Mouse (Mus musculus) CH12.LX (cell line): Measurements from ENCODE around the gene Pdia3. TPM values are rescaled to one million over a fixed set of nuclear protein-coding genes. Genes with fewer than 3 reads are reported as not detected.

Experiments
- DNase-seq: peaks from one replicate; pipeline ENCODE4 v3.0.0-alpha.2; 2013; ENCODE audit errors: extremely low read depth
- H3K27ac ChIP-seq: 2 replicates; pipeline ENCODE4 v1.5.1; 2012; ENCODE audit warnings: low read depth, mild to moderate bottlenecking, control low read depth, moderate library complexity; ENCODE audit not compliant: insufficient read depth
- H3K27me3 ChIP-seq: replicated peaks from 2 replicates; pipeline ENCODE3; 2012; ENCODE audit warnings: inconsistent platforms
- H3K36me3 ChIP-seq, 2 experiments: replicated peaks in 1 of 2; 2 replicates each; pipeline versions ENCODE3 to v1.6.1; 2012; ENCODE audit warnings: inconsistent platforms in 1 of 2, low read length in 1 of 2, mild to moderate bottlenecking in 1 of 2, mixed read lengths in 1 of 2, moderate library complexity in 1 of 2; ENCODE audit not compliant: control insufficient read depth in 1 of 2, insufficient read depth in 1 of 2
- H3K4me1 ChIP-seq, 2 experiments: 2 replicates each; pipeline ENCODE4 v1.6.1; 2012; ENCODE audit warnings: inconsistent platforms in 1 of 2, moderate library complexity in 1 of 2; ENCODE audit not compliant: insufficient read depth in 2 of 2, control insufficient read depth in 1 of 2
- H3K4me2 ChIP-seq: 2 replicates; pipeline ENCODE4 v1.6.1; 2012; ENCODE audit warnings: low read depth, mild to moderate bottlenecking, control low read depth; ENCODE audit not compliant: poor library complexity, insufficient read depth, severe bottlenecking
- H3K4me3 ChIP-seq, 3 experiments: fragments of 150-350 bp in 1 of 3; sonication (generic) in 1 of 3; replicated peaks in 1 of 3; 2 replicates each; pipeline versions ENCODE3 to v1.5.1; 2011 to 2012; ENCODE audit warnings: low read depth in 2 of 3, low read length in 2 of 3, mild to moderate bottlenecking in 2 of 3, moderate library complexity in 2 of 3, control low read depth in 1 of 3, improper control_type of control experiment in 1 of 3, inconsistent platforms in 1 of 3, mixed read lengths in 1 of 3; ENCODE audit not compliant: poor library complexity in 1 of 3
- H3K79me2 ChIP-seq: replicated peaks from 2 replicates; pipeline ENCODE4 v1.6.1; 2012; ENCODE audit warnings: mild to moderate bottlenecking, moderate library complexity; ENCODE audit not compliant: control insufficient read depth, poor library complexity, insufficient read depth, severe bottlenecking; ENCODE audit errors: extremely low read depth
- H3K9ac ChIP-seq: 2 replicates; pipeline ENCODE4 v1.6.1; 2012; ENCODE audit warnings: low read depth, mild to moderate bottlenecking, control low read depth, moderate library complexity; ENCODE audit not compliant: insufficient read depth
- H3K9me3 ChIP-seq: replicated peaks from 2 replicates; pipeline ENCODE3; 2012; ENCODE audit warnings: low read length, inconsistent platforms, mixed read lengths
- BHLHE40 ChIP-seq: IDR thresholded peaks from 2 replicates; pipeline ENCODE4 v1.6.1; 2011; ENCODE audit warnings: mild to moderate bottlenecking, low read depth, low read length, improper control_type of control experiment
- CHD1 ChIP-seq: IDR thresholded peaks from 2 replicates; pipeline ENCODE4 v1.6.1; 2012; ENCODE audit warnings: low read depth, low read length, improper control_type of control experiment, inconsistent platforms
- CHD2 ChIP-seq: IDR thresholded peaks from 2 replicates; pipeline ENCODE4 v1.6.1; 2011; ENCODE audit warnings: low read length, improper control_type of control experiment
- CTCF ChIP-seq, 2 experiments: IDR thresholded peaks in 1 of 2; conservative IDR thresholded peaks in 1 of 2; 2 replicates each; pipeline ENCODE4 v1.5.1; 2011 to 2012; ENCODE audit warnings: low read depth in 2 of 2, low read length in 2 of 2, improper control_type of control experiment in 1 of 2, inconsistent platforms in 1 of 2, mild to moderate bottlenecking in 1 of 2, moderate library complexity in 1 of 2
- E2F4 ChIP-seq: IDR thresholded peaks from 2 replicates; pipeline ENCODE4 v1.6.1; 2011; ENCODE audit warnings: low read depth, low read length, improper control_type of control experiment; ENCODE audit not compliant: insufficient replicate concordance
- ELF1 ChIP-seq: IDR thresholded peaks from 2 replicates; pipeline ENCODE4 v1.6.1; 2014; ENCODE audit warnings: low read depth, mild to moderate bottlenecking, inconsistent platforms, low read length, improper control_type of control experiment
- EP300 ChIP-seq: IDR thresholded peaks from 2 replicates; pipeline ENCODE4 v1.6.1; 2011; ENCODE audit warnings: low read length, improper control_type of control experiment
- ETS1 ChIP-seq: conservative IDR thresholded peaks from 2 replicates; pipeline ENCODE4 v1.6.1; 2012; ENCODE audit warnings: low read depth, mild to moderate bottlenecking, inconsistent platforms, low read length, improper control_type of control experiment, moderate library complexity
- GABPA ChIP-seq: IDR thresholded peaks from 2 replicates; pipeline ENCODE4 v1.6.1; 2012; ENCODE audit warnings: low read depth, low read length, improper control_type of control experiment, inconsistent platforms; ENCODE audit not compliant: insufficient replicate concordance
- HCFC1 ChIP-seq: IDR thresholded peaks from 2 replicates; pipeline ENCODE4 v1.6.1; 2012; ENCODE audit warnings: low read depth, mild to moderate bottlenecking, inconsistent platforms, low read length, improper control_type of control experiment
- IRF4 ChIP-seq: IDR thresholded peaks from 2 replicates; pipeline ENCODE4 v1.6.1; 2014; ENCODE audit warnings: low read depth, mild to moderate bottlenecking, inconsistent platforms, low read length, improper control_type of control experiment
- JUN ChIP-seq: IDR thresholded peaks from 2 replicates; pipeline ENCODE4 v1.6.1; 2011; ENCODE audit warnings: low read depth, mild to moderate bottlenecking, low read length, improper control_type of control experiment, moderate library complexity; ENCODE audit not compliant: insufficient read depth
- JUND ChIP-seq: conservative IDR thresholded peaks from 2 replicates; pipeline ENCODE4 v1.6.1; 2011; ENCODE audit warnings: low read depth, low read length, improper control_type of control experiment
- KAT2A ChIP-seq: IDR thresholded peaks from 2 replicates; pipeline ENCODE4 v1.6.1; 2012; ENCODE audit warnings: low read length, improper control_type of control experiment, inconsistent platforms; ENCODE audit not compliant: insufficient replicate concordance
- MAFK ChIP-seq: IDR thresholded peaks from 2 replicates; pipeline ENCODE4 v1.6.1; 2011; ENCODE audit warnings: low read length, improper control_type of control experiment; ENCODE audit not compliant: insufficient replicate concordance
- MAX ChIP-seq: IDR thresholded peaks from 2 replicates; pipeline ENCODE4 v1.6.1; 2011; ENCODE audit warnings: low read length, improper control_type of control experiment
- MAZ ChIP-seq: IDR thresholded peaks from 2 replicates; pipeline ENCODE4 v1.6.1; 2012; ENCODE audit warnings: low read depth, mild to moderate bottlenecking, inconsistent platforms, low read length, improper control_type of control experiment, moderate library complexity
- MEF2A ChIP-seq: IDR thresholded peaks from 2 replicates; pipeline ENCODE4 v1.6.1; 2014; ENCODE audit warnings: low read depth, mild to moderate bottlenecking, inconsistent platforms, low read length, improper control_type of control experiment, borderline replicate concordance
- MXI1 ChIP-seq: IDR thresholded peaks from 2 replicates; pipeline ENCODE4 v1.6.1; 2011; ENCODE audit warnings: mild to moderate bottlenecking, low read depth, low read length, improper control_type of control experiment
- MYC ChIP-seq: IDR thresholded peaks from 2 replicates; pipeline ENCODE4 v1.6.1; 2011; ENCODE audit warnings: low read depth, mild to moderate bottlenecking, improper control_type of control experiment, low read length
- NELFE ChIP-seq: IDR thresholded peaks from 2 replicates; pipeline ENCODE4 v1.6.1; 2011; ENCODE audit warnings: low read depth, low read length, improper control_type of control experiment
- NRF1 ChIP-seq: IDR thresholded peaks from 2 replicates; pipeline ENCODE4 v1.6.1; 2014; ENCODE audit warnings: low read depth, mild to moderate bottlenecking, inconsistent platforms, low read length, improper control_type of control experiment, moderate library complexity
- PAX5 ChIP-seq: IDR thresholded peaks from 2 replicates; pipeline ENCODE4 v1.6.1; 2012; ENCODE audit warnings: low read length, inconsistent platforms, mixed read lengths
- POLR2A ChIP-seq: IDR thresholded peaks from 2 replicates; pipeline ENCODE4 v1.6.1; 2011; ENCODE audit warnings: low read depth, mild to moderate bottlenecking, improper control_type of control experiment, low read length
- POLR2AphosphoS2 ChIP-seq: IDR thresholded peaks from 2 replicates; pipeline ENCODE4 v1.6.1; 2011; ENCODE audit warnings: low read depth, low read length, improper control_type of control experiment
- RAD21 ChIP-seq: IDR thresholded peaks from 2 replicates; pipeline ENCODE4 v1.6.1; 2011; ENCODE audit warnings: low read depth, mild to moderate bottlenecking, low read length, improper control_type of control experiment, moderate library complexity
- RCOR1 ChIP-seq: conservative IDR thresholded peaks from 2 replicates; pipeline ENCODE4 v1.6.1; 2012; ENCODE audit warnings: low read depth, mild to moderate bottlenecking, inconsistent platforms, low read length, improper control_type of control experiment
- SIN3A ChIP-seq: IDR thresholded peaks from 2 replicates; pipeline ENCODE4 v1.6.1; 2012; ENCODE audit warnings: low read length, improper control_type of control experiment, inconsistent platforms
- SMC3 ChIP-seq: IDR thresholded peaks from 2 replicates; pipeline ENCODE4 v1.6.1; 2011; ENCODE audit warnings: low read depth, low read length, improper control_type of control experiment
- TBP ChIP-seq: conservative IDR thresholded peaks from 2 replicates; pipeline ENCODE4 v1.6.1; 2011; ENCODE audit warnings: low read depth, low read length, improper control_type of control experiment
- TCF12 ChIP-seq: IDR thresholded peaks from 2 replicates; pipeline ENCODE4 v1.6.1; 2014; ENCODE audit warnings: low read depth, mild to moderate bottlenecking, inconsistent platforms, low read length, improper control_type of control experiment
- UBTF ChIP-seq: IDR thresholded peaks from 2 replicates; pipeline ENCODE4 v1.6.1; 2012; ENCODE audit warnings: low read depth, mild to moderate bottlenecking, inconsistent platforms, low read length, improper control_type of control experiment, moderate library complexity
- USF1 ChIP-seq: IDR thresholded peaks from 2 replicates; pipeline ENCODE4 v1.6.1; 2014; ENCODE audit warnings: low read depth, mild to moderate bottlenecking, inconsistent platforms, low read length, improper control_type of control experiment
- USF2 ChIP-seq: conservative IDR thresholded peaks from 2 replicates; pipeline ENCODE4 v1.6.1; 2011; ENCODE audit warnings: low read depth, low read length, improper control_type of control experiment
- ZC3H11A ChIP-seq: IDR thresholded peaks from 2 replicates; pipeline ENCODE4 v1.6.1; 2012; ENCODE audit warnings: low read depth, mild to moderate bottlenecking, inconsistent platforms, low read length, improper control_type of control experiment
- ZKSCAN1 ChIP-seq: IDR thresholded peaks from 2 replicates; pipeline ENCODE4 v1.6.1; 2012; ENCODE audit warnings: low read depth, inconsistent platforms, low read length, improper control_type of control experiment, borderline replicate concordance
- ZMIZ1 ChIP-seq: IDR thresholded peaks from 2 replicates; pipeline ENCODE4 v1.6.1; 2012; ENCODE audit warnings: low read depth, mild to moderate bottlenecking, inconsistent platforms, low read length, improper control_type of control experiment
- ZNF384 ChIP-seq: IDR thresholded peaks from 2 replicates; pipeline ENCODE4 v1.6.1; 2012; ENCODE audit warnings: low read depth, low read length, improper control_type of control experiment, inconsistent platforms
- dilution Hi-C: fragments of 300-500 bp; cut with MboI; formaldehyde crosslinking; loops from 2 replicates; pipeline ENCODE4 v1.14.3; 2020; ENCODE audit warnings: low sequenced_read_pairs; ENCODE audit not compliant: extremely low pct_unique_long_range_greater_than_20kb, extremely low pct_ligation_motif_present
- in situ Hi-C: fragments of 300-500 bp; cut with MboI; formaldehyde crosslinking; loops from 3 replicates; pipeline ENCODE4 v1.14.3; 2019; ENCODE audit warnings: low sequenced_read_pairs, low pct_ligation_motif_present, low pct_unique_long_range_greater_than_20kb, mixed read lengths
- polyA plus RNA-seq: library from polyadenylated mRNA; unstranded; fragments of >175 nt; gene quantifications from 2 replicates; pipeline ENCODE4 v1.2.1, GENCODE M21; 2012; ENCODE audit warnings: low read depth; ENCODE audit not compliant: insufficient read length
- total RNA-seq, 2 experiments: library from RNA; depleted of rRNA; stranded (reverse); fragments of 300-350 nt in 1 of 2; fragments of >200 nt in 1 of 2; gene quantifications; 2 replicates each; pipeline ENCODE4 v1.2.3; 2012 to 2014

The Pdia3 gene
- total and polyA plus RNA-seq, 3 experiments: 54.5 to 406 (median 169) TPM

GRCm38 (mm10) chr2:121448739-121449535 lies 35.4 kb downstream of the Pdia3 start, which contains the start of gene Serf2:
Gene Serf2, plus strand, starts transcription at chr2:121449195.
- dilution Hi-C loops (no loop called here), in situ Hi-C loops (no loop called here)
- TF ChIP-seq MAX (peak; percentile 95), MAFK (no peak), POLR2A (peak; percentile 94), HCFC1 (no peak; the same call in 1 of the 2 replicates), CTCF (conservative IDR thresholded peaks at IDR 0.05 in 1 of 2, IDR thresholded peaks at IDR 0.05 in 1 of 2; ENCODE audit: low read depth in 2 of 2, low read length in 2 of 2) (no peak), ZKSCAN1 (no peak), GABPA (no peak), JUND (no peak), UBTF (no peak), CHD2 (peak; percentile 69; the same call in 1 of the 2 replicates), RCOR1 (no peak), MEF2A (peak; percentile 57; the same call in 1 of the 2 replicates), RAD21 (no peak), ELF1 (peak; percentile 51), MXI1 (peak; percentile 91), NRF1 (peak; percentile 29; the same call in 1 of the 2 replicates), BHLHE40 (peak; percentile 99), POLR2AphosphoS2 (peak; percentile 62; the same call in 1 of the 2 replicates), IRF4 (peak; percentile 40; the same call in 1 of the 2 replicates), CHD1 (no peak), ZNF384 (no peak), MYC (no peak), JUN (0 out of 2 replicates have a peak, but pooled peaks have one; percentile 3), ZC3H11A (no peak), E2F4 (no peak), KAT2A (no peak), ZMIZ1 (no peak; the same call in 1 of the 2 replicates), TBP (0 out of 2 replicates have a peak, but pooled peaks have one; percentile 21), SIN3A (peak; percentile 20; the same call in 1 of the 2 replicates), USF2 (peak; percentile 92), ETS1 (peak; percentile 79), MAZ (no peak), USF1 (peak; percentile 97), NELFE (peak; percentile 86), SMC3 (no peak), EP300 (no peak), TCF12 (peak; percentile 23; the same call in 1 of the 2 replicates), PAX5 (no peak)
- peak; percentile 97 for DNase-seq
- H3K9ac ChIP-seq: peak within 1 kb of the TSS; percentile 79
- peak within 1 kb of the TSS; percentile 11; the same call in 1 of the 2 replicates for H3K27ac ChIP-seq
- peak within 1 kb of the TSS; percentile 99 for H3K4me2 ChIP-seq
- peaks cover 36% of the 10 kb centered on the region for H3K27me3 ChIP-seq
- H3K36me3 ChIP-seq: peaks cover 6 to 31% of the 10 kb centered on the region in 2 experiments
- H3K79me2 ChIP-seq: peaks cover 7% of the 10 kb centered on the region
- no peaks in the 10 kb centered on the region for H3K9me3 ChIP-seq
- H3K4me1 ChIP-seq: peaks cover 5 to 28% of the 10 kb centered on the region in 2 experiments
- H3K4me3 ChIP-seq: peak within 1 kb of the TSS; percentile 73 to 91 (median 88)
